Comparison of ENCODE assay signal across 8 mouse cellular contexts in the genomic region with DNA sequence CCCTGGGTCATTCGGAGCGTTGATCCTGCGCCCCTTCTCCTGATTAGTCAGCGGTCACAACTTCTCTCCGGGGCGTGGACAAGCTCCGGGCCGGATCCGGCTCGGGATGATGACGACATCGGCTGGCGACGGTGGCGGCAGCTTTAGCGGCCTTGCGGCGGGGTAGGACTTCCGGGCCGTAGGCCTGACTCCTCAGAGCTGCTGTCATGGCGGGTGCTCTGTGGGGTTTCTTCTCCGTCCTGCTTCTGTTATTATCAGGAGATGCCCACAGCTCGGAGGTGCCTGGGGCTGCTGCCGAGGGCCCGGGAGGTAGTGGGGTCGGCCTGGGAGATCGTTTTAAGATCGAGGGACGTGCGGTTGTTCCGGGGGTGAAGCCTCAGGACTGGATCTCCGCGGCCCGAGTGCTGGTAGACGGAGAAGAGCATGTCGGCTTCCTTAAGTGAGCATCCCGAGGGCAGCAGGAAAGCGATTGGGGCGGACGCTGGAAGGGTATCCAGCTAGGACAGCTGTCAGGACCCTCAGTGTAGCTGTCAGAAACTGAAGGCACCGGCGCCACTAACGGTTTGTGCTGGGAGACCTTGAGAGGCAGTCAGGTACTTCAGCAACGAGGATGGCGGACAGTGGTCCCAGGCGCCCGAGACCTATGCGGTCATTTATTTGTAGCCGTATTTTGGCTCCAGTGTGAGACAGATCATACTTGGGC. TPM values are rescaled to one million over a fixed set of nuclear protein-coding genes. Genes with fewer than 3 reads are reported as not detected.
DNase-seq lines count a peak whose midpoint lies in the region; ATAC-seq and TF ChIP-seq lines count a peak whose summit lies in the region.

Emc7 (plus strand) TSS at position 136 of the 703 bp plus-strand sequence.

- peak; percentile 94 for DNase-seq in ES-CJ7 (ENCODE audit: low read depth, low spot score)
- peak; percentile 94 for DNase-seq in cerebellum, adult 11 months
- DNase-seq in heart, postnatal 25 days (ENCODE audit: low spot score), result peak; percentile 92
- DNase-seq in layer of hippocampus, adult 18-20 months (ENCODE audit: low spot score in 2 of 2), result peak; percentile 97
- peak; percentile 97 for DNase-seq in lung, adult 2 months
- DNase-seq in thymus, adult 18-20 months, result peak; percentile 91 to 92

- H3K4me3 ChIP-seq in forebrain, embryonic 15.5 days, result peak within 1 kb of the TSS; percentile 59
- peak within 1 kb of the TSS; percentile 79 for H3K4me3 ChIP-seq in lung, adult 2 months (replicated peaks; ENCODE audit: extremely low read depth, low read depth, low read length)

- H3K4me2 ChIP-seq in forebrain, embryonic 15.5 days (replicated peaks), result peak within 1 kb of the TSS; percentile 66

- no peaks in the 10 kb centered on the region for H3K9me3 ChIP-seq in forebrain, embryonic 15.5 days

- WGBS in forebrain, embryonic 15.5 days, result under 1% methylated on average over 49 of the region's 49 CpGs
- under 1% methylated on average over 49 of the region's 49 CpGs for WGBS in lung, adult 2 months

- peak within 1 kb of the TSS; percentile 73 for H3K27ac ChIP-seq in forebrain, embryonic 15.5 days (replicated peaks)

- no peaks in the 10 kb centered on the region for H3K27me3 ChIP-seq in forebrain, embryonic 15.5 days

- TF ChIP-seq CTCF in lung, adult 2 months (IDR thresholded peaks at IDR 0.05; ENCODE audit: insufficient read depth, low read length), result no peak

- peaks cover 19% of the 10 kb centered on the region for H3K4me1 ChIP-seq in forebrain, embryonic 15.5 days
- H3K4me1 ChIP-seq in lung, adult 2 months (ENCODE audit: control insufficient read depth, insufficient read depth, low read length), result no peaks in the 10 kb centered on the region; the same call in 1 of the 2 replicates

- ATAC-seq in forebrain, embryonic 15.5 days (replicated peaks), result peak; percentile 99
- ATAC-seq in neutrophil, adult 5-6 weeks (ENCODE audit: extremely low read depth, insufficient number of reproducible peaks, low FRiP score, poor library complexity, severe bottlenecking), result peak; percentile 99

- H3K36me3 ChIP-seq in forebrain, embryonic 15.5 days, result peaks cover 2% of the 10 kb centered on the region

- peak within 1 kb of the TSS; percentile 80 for H3K9ac ChIP-seq in forebrain, embryonic 15.5 days (replicated peaks)

- intact Hi-C loops in heart, postnatal 25 days (cut with DNase I), result loop anchor here (1.0 to 5.0 kb wide), 4 partner anchors 37 to 193 kb away; partner anchors contain the start of genes Aven, Emc4, Katnbl1 and Nop10

- TF ChIP-seq POLR2A in lung, adult 2 months (IDR thresholded peaks at IDR 0.05; ENCODE audit: borderline replicate concordance, extremely low read depth, low read depth, low read length), result peak; percentile 90

RNA-seq across cellular contexts. Expression of gene Emc7, which starts in this region (rescaled TPM):
- polyA plus RNA-seq in forebrain, embryonic 15.5 days (2015; fragmentation: Nextera tagmentation; extraction: Ambion mirVana), result 14.2 and 16.2 TPM in 2 replicates
- 10 to 100 TPM; 15.3 to 15.8 TPM for total RNA-seq in heart, postnatal 25 days (2021)
- 10 to 100 TPM; 44.6 to 45.9 TPM for total RNA-seq in layer of hippocampus, adult 18-20 months (2021)
- 7.2 and 8.9 TPM in 2 replicates for polyA plus RNA-seq in lung, adult 2 months (2012; rRNA removed)
- total RNA-seq in neutrophil, adult 5-6 weeks (2017), result 8.7 and 9.9 TPM in 2 replicates

Comparison
In these comparisons a context has a peak if more than half of its experiments do, and no peak if none do; other contexts are left out.
1. Peak in every context shown above with its lines: DNase-seq, ATAC-seq, H3K4me3 ChIP-seq and H3K27ac ChIP-seq.